Mouse (Mus musculus) urinary bladder, adult 18-20 months (tissue): Measurements from ENCODE around the gene Arpc4.

Source experiments
- DNase-seq, 2 experiments: peaks; one replicate each; pipeline ENCODE4 v3.0.0; 2022; ENCODE audit warnings: low spot score in 2 of 2, mixed read lengths in 2 of 2

Gene Arpc4

GRCm38 (mm10) chr6:113402094-113402493 is 24.2 kb downstream of the Arpc4 start:
- DNase-seq = no peak

DNA sequence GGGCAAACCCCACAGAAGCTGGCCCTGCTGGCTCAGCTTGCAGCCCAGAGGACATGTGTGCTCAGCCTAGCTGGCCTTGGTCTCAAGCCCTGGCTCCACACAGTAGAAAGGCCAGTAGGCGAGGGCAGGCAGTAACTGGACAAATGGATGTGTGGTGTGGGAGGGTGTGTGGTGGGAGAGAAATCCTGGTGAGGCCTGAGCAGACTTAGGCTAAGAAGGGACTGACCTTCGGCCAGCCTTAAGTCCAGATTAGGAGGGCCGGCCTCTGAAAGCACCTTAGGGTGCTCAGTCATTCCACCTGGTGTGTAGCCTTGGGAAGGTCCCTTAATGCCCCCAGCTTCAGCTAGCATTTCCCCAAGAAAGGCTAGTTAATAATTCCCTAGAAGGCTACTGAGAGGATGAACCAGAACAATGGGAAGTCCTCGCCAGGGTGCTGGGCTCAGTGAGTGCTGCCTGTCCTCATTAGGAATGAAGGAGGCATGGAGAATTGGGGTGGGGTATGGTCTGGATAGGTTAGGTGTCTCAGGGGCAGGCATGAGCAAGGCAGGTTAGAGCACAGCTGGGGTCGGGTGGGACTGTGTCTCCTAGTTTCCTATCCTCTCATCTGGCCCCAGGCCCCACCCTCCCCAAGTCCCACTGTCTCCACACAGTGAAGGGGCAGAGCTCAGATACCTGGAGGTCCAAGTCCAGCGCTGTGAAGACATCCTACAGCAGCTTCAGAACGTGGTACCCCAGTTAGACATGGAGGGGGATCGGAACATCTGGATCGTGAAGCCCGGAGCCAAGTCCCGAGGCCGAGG is 26.9 kb downstream of the Arpc4 start:
- DNase-seq = no peak

- no peak for DNase-seq
Measured at GRCm38 (mm10) chr6:113405483-113405882, 27.6 kb downstream of the Arpc4 start.

GRCm38 (mm10) chr6:113406683-113407082 is 28.8 kb downstream of the Arpc4 start:
- no peak for DNase-seq

GRCm38 (mm10) chr6:113410001-113410400 is 32.1 kb downstream of the Arpc4 start:
- DNase-seq = no peak

- no peak for DNase-seq
Measured at GRCm38 (mm10) chr6:113416416-113416815, 38.5 kb downstream of the Arpc4 start.

GRCm38 (mm10) chr6:113418441-113419198 is 40.7 kb downstream of the Arpc4 start:
- no peak for DNase-seq

DNA sequence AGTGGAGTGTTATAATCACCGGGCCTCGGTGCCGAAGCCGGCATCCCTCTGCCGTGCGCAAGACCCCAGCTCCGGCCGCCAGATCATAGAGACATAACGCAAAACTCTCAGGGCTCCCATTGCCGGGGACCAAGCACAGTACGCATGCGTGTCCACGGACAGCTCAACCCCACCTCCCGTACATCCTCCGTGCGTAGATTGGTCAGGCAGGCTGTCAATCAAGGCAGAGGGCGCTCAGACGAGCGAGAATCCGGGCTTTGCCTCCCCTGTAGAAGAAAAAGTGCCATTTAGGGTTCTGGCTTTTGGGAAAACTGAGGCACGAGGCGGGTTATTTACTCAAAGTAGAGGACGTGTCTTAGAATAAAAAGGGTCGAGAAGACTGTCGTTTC is 41.3 kb downstream of the Arpc4 start, which contains the start of gene Rpusd3:
Gene Rpusd3, minus strand, starts transcription at position 142 of the 389 bp plus-strand sequence.
- DNase-seq = peak; percentile 97

DNA sequence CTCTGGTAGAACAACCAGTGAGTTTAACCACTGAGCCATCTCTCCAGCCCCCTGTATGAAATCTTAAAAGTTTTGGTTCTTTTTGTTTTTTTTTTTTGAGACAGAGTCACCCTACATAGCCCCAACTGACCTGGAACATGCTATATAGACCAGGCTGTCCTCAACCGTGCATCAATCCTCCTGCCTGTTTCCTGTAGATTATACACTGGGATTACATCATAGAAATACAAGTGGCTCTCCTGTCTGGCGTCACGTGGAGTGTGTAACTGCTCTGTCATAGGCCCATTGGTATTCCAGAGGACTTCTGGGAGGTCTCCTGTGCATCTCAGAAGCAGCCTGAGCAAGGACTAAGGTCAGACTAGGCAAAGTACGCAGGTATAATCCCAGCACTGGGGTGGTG is 45.1 kb downstream of the Arpc4 start:
- DNase-seq = no peak

- no peak for DNase-seq
Measured at GRCm38 (mm10) chr6:113424187-113424586, 46.3 kb downstream of the Arpc4 start.

- DNase-seq = no peak
Measured at GRCm38 (mm10) chr6:113426696-113427095, 48.8 kb downstream of the Arpc4 start.

- no peak for DNase-seq
Measured at GRCm38 (mm10) chr6:113427397-113427796, 49.5 kb downstream of the Arpc4 start.

DNA sequence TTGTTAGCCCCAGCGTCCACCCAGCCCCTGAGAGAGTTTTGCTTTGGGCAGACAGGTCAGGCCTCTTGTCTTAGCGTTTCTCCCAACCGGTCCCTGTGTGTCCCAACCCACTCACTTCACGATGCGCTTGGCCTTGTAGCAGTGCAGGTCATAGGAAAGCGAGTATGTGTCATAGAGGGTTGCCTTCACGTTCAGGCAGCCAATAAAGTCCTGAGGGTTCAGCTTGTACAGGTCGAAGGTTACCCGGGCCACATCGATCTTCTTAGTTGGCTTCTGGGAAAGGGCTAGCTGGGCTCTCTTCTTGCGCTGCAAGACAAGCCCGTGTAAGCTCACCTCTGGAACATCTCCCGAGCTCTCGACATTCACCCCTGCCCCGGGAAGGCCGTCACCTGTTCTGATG is 50.1 kb downstream of the Arpc4 start:
- DNase-seq = no peak

GRCm38 (mm10) chr6:113429965-113430364 is 52.0 kb downstream of the Arpc4 start:
- no peak for DNase-seq

GRCm38 (mm10) chr6:113430846-113431245 is 52.9 kb downstream of the Arpc4 start:
- DNase-seq = no peak

- no peak for DNase-seq
Measured at GRCm38 (mm10) chr6:113431801-113432200, 53.9 kb downstream of the Arpc4 start.

GRCm38 (mm10) chr6:113433661-113434060 is 55.7 kb downstream of the Arpc4 start:
- no peak for DNase-seq

DNA sequence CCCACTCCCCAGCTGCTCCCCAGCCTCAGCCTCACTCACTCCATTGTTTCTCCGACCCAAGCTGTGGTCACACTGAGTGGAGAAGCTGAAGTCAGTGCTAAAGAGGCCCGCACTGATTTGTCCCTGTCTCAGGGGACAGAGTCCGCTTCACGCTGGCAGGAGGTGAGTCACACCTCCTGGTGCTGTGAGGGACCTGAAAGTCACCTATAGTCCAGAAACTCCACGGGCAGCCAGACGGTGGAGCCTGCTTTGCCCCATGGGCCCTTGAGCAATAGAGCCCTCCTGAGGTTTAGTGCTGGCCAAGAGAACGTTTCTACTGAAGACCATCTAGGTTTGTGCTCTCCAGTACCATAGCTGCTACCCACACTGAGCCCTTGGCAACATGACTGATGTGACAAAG is 56.8 kb downstream of the Arpc4 start:
- DNase-seq = no peak

DNA sequence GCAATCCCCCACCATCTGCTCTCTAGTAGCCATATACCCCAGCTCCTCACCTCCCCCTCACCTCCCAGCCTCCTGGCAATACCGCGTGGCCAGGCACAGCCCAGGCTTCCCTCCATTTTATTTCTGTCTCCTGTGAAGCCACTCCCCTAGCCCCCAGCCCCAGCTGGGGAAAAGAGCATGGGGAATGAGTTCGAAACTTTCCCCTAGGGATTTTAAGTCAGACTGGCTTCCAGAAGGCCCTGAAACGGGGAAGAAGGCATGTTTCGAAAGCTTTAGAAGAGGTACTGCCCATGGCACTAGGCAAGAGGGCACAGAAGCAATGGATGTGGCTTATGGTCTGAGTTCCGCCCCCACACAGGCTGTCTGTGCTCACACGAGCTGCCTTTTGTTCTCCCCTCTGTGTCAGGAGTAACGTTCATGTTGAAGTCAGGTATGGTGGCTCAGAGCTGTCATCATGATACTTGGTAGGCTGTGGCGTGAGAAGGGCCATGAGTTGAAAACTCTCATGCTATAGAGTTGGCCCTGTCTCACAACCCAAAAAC is 57.8 kb downstream of the Arpc4 start, which contains the start of gene Cidec:
Gene Cidec, minus strand, starts transcription at position 97 of the 542 bp plus-strand sequence.
- no peak for DNase-seq

GRCm38 (mm10) chr6:113437135-113437534 is 59.2 kb downstream of the Arpc4 start:
- no peak for DNase-seq

DNA sequence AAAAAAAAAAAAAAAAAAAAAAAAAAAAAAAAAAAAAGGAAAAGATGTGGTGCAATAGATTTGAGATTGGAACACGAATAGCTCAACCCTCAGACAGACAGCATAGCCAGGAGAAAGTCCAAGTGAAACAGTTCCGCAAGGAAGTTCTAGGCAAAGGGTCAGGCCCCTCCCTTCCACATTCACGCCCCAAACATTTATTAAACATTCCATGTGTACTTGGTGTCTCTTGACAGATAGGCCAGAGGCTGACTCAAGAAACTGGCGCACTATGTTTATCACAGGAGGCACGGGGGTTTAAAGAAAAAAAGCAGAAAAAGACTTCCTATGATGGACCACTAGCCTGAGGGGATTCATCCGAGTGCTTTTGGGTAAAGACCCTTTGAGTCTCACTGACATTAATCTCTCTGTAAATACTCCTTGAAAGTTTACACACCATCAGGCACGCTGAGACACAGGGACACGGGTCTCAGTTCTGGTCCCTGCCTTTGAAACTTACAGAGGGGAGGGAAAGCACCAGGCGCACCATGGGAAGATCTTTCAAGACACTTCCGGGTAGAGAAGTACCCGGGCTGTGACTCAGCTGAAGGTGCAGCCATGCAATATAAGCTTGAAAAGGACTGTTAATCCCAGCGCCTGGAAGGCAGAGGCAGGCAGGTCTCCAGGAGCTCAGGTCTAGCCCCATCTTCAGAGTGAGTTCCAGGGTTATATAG is 61.0 kb downstream of the Arpc4 start:
- no peak for DNase-seq
